Mouse (Mus musculus): Measurements from ENCODE around the gene Trim2.

Gene Trim2

DNA sequence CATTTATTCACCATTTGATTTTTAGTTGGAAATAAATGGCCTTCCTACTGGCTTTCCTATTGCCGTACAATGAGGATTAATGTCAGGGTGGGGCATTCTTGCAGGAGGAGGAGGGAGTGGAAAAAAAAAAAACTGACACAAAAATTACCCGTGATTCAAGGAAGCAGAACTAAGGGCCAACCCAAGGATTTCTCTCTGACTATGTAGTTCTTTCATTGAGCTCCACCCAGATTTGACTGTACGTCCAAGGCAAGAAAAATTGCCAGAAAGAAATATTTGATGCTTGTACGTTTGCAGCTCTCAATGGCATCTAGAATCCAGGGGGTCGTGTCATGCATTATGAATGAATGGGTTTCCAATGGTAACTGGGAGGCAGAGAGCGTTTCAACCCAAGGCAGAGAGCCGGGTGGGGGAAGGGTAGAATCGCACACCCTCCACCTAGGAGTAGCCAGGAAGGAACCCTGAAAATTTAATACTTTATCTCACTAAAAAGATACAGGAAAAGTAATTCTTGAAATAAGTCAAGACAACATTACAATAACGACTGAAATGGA lies 86.9 kb downstream of the Trim2 start:
- no peak for DNase-seq (ENCODE audit: low spot score)

DNA sequence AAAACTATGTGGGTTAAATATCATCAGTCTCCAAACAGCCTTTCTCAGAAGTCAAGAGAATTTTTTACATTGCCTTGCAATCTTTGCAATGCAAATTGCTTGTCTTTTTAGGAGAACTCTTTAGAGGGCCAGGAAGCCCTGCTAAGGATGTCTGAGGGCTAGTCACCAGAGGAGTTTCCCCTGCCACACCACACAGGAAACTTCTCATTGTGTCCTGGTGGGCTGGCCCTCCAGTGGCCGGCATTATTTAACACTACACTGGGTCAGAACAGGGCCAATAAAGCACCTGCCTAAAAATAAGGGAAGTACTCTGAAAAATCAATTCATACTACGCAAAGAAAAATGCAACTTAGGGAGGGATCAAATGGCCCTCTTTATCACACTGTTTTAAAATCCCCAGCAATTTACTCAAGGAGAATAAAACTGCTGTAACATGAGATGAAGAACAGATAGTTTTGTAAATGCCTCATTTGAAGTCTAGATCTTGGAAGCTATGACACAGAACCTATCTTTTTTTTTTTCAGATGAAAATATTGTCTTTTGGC lies 87.4 kb downstream of the Trim2 start:
- DNase-seq (ENCODE audit: low spot score), result no peak

DNA sequence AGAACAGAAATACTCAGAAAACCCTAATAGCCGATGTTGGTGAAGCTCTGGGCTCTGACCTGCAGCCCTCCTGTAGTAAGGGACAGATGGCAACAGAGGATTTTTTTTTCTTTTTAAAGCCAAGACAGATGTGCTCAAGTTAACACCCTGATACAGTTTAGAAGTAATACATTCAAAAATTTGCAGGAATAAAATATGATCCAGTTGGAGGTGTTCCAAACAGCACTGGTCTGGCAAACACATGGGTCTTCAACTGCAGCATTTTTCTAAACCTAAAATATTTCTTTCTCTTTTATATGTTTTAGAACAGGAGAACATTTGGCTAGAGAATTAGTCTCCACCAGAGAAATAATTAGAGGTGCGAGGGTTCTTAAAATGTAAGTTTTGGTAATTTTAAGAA lies 88.2 kb downstream of the Trim2 start:
- DNase-seq (ENCODE audit: low spot score), result no peak

DNA sequence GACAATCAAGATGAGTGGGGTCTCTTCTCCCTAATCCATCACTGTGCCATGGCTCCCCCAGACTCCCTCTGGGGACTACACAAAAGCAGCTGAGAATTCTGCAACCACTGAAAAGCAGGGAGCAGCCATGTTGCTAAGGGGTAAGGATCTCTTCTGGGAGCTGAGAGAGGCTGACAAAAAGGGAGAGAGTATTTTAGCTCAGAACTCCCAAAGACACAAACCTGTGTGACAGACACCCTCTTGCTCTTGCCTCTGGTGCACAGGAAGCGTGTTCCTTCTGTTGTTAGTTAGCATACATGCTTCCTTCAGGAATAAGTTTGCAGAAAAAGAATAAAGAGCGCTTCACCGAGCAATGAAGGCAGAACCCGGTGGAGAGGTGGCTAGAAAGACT lies 88.7 kb downstream of the Trim2 start:
- DNase-seq (ENCODE audit: low spot score), result no peak

DNA sequence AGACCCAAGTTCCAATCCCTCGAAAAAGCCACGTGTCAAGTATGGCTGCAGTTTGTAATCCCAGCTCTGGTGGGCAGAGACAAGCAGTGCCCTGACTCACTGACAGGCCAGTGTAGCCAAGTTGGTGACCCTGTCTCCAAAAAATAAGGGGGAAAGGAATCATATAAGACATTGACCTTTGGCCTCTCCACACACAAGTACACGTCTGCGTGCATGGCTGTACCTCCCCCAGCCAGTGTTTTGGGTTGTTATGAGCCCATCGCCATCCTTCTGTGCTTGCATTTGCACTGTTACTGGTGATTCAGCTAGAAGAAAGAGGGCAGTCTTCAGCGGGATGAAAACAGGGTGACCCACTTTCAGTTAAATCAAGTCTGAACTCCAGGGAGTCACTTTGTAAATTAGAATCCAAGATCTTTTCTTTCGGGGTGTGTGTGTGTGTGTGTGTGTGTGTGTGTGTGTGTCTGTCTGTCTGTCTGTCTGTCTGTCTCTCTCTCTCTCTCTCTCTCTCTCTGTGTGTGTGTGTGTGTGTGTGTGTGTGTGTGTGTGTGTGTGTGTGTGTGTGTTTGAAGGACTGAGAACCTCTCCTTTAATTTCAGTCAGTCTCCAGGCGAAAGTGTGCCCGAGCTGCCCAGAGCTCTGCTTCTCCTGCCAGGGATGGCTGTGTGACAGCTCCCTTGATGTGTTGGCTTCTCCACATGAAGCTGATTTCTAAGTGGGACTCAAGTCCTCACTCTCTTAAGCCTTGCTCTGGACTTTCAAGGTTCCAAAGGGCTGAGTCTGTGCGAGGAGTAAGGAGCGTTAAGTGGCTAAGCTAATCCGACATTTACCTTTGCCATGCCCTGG lies 89.3 kb downstream of the Trim2 start:
- no peak for DNase-seq (ENCODE audit: low spot score)

DNA sequence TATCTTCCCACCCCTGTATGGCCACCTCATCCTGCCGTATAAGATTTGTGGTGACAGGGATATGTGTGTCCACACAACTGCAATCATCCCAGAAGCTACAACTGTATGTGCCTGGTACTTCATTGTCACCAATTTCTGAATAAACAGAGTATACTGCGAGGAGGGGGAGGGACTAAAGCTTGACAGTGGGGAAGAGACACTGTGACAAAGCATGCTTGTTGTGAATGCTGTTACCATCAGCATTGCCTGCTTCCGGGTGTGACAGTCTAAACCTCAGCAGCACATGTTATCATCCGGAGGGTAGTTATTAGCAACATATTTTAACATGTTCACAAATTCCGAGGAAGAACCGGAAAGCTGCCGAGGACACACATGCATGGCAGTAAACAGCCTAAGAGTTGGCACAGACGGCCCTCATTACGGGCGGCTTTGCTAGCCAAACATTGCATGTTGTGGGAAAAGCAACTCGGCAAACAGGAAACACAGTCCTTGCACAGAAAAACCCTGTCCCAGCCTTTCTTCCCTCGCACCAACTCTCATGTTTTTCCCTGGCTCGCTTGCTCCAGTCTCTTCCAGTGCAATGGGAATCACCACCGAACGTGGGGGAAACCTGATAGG lies 90.8 kb downstream of the Trim2 start:
- no peak for DNase-seq (ENCODE audit: low spot score)

DNA sequence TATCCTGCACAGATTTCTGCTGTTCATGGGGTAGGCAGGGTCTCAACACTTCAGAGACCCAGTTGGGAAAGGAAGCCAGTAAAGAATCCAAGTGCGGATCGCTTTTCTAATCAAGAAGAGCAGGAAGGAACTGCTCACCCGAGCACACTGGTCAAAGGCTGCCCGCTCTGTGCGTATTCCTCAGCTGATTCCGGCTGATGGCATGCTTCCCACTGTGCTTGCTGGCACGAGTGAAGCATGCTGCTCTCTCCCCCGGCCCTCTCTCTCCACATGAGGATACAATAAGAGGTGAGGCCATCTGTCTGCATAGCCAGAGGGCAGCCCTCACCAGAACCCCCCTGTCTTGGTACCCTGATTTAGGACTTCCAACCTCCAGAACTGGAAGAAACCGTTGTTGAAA lies 91.4 kb downstream of the Trim2 start:
- no peak for DNase-seq (ENCODE audit: low spot score)

DNA sequence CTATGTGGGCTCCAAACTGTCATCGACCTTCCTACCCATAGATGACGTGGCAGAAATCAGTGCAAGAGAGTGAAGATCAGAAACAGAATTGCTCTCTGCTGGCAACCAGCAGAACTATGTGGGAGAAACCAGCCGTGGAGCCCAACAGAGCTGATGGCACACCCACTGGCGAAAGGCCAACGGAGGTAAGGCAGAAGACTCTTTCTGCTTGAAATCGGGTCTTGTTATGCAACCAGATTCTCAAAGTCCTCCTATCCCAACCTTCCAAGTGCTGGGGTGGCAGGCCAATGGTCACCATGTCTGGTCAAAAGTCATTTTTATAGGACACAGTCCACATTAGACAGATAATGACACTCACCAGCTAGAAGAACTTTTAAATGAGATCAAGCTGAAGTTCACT lies 92.2 kb downstream of the Trim2 start:
- no peak for DNase-seq (ENCODE audit: low spot score)

DNA sequence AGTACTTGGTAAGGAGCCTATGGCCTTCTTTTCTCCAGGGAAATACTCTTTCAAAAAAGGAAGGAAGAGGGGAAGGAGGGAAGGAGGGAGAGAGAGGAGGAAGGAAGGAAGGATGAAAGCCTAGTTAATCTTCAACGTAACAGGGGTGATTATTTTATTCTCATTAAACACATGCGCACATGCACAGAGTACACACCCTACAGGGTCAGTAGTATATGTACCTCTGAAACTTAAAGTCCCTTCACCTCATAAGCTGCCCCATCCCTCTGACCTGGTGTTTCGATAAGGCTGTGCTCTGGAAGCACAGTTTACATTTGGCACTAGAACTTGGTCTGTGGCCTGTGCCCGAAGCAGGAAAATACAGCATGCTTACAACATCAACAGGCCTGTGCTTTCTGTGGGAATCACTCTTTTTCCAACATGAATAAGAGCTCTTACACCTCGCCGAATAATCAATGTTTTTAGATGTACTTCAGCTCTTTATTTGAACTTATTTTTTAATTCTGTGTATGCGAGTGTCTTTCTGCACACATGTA lies 95.3 kb downstream of the Trim2 start:
- DNase-seq (ENCODE audit: low spot score), result no peak

DNA sequence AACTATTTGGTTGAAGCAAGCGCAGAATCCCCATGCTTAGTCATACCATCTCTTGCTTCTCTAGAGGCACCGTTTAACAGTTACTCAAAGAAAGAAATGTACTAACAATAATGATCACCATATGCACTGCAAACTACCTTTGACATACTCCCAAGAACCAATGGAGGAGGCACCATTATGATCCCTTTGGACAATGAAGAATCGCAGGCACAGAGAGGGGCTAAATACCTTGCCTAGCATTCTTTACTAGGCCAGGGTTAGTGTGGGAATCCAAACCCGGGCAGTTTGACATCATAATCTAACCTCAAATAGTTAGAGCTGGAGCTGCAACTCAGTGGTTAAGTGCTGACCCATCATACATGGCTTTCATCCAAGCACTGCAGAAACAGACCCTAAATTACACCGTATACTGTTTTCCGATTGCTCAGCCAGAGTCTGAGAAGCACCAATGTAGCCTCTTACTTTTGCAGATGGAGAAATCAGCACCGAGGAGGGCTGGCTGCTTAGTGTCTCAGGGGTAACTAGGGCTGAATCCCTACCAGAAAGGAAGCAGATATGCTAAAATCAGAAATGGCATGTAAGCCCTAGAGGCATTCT lies 97.7 kb downstream of the Trim2 start:
- no peak for DNase-seq (ENCODE audit: low spot score)

DNA sequence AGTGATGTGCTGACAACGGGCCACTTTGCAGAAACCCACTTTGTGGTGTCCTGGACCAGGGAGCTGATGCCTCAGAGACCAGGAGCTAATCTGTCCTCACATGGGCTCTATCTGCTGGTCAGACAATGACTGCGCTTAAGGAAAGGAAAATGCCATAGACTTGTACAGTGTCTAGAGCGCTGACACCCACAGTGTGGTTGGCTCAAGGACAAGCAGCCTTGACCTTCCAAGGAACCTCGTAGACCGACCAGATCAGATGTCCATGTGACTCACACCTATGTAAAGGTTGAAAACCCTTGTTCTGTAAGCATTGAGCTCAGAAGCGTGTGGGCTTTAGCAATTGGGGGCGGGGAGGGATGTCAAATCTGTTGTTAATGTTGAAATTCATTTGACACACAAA lies 98.2 kb downstream of the Trim2 start:
- DNase-seq (ENCODE audit: low spot score), result no peak

DNA sequence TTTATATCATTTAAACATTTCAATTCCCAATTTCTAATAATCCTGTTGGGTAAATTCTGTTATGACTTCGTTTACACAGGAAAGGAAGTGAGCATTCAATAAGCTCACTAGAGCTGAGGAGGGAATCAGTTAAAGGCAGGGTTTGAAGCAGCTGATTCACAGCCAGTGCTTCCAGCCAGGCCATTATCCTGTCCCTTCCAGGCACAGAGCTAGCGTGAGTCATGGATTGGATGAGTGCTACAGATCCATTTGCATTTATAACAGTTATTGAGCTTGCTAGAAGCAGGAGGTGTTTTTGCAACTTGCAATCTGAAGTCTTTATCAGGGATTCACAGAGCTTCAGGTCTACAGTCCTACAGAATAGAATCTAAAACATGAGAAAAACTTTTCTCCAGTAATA lies 99.3 kb downstream of the Trim2 start:
- DNase-seq (ENCODE audit: low spot score), result no peak

DNA sequence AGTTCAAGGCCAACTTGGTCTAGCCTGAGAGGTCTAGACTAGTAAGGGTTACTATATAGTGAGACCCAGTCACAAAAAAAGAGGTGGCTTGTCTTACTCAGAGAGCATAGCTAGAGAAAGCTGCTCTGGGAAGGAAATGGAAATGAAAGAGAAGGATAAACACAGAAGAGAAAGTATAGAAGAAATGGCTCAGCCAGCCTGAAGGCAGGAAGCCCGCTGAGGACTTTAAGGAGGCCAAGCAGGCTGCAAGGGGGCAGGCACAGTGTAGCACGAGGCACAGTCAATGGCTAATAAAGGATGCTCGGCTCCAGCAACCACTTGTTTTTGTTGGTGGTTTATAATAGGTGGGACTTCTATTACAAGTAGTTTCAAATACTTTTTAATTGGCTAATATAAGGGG lies 100.6 kb downstream of the Trim2 start:
- DNase-seq (ENCODE audit: low spot score), result no peak

DNA sequence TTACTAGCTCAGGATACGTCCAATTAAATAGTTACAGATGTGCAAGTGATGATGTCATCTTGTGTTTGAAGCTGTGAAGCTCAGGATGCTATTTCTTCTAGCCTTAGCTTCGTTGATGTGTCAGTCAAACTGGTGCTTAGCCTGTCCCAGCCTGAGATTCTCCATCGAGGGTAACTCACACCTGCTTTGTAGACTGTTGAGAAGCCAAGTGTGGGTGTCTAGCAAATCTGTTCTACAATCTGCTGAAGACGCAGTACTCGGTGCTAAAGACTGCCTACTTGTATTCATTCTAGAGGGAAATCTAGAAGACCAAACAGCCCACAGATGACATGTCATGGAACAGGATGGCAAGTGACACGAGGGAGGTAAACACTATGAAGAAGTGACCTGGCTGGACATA lies 101.0 kb downstream of the Trim2 start:
- DNase-seq (ENCODE audit: low spot score), result peak; percentile 53

DNA sequence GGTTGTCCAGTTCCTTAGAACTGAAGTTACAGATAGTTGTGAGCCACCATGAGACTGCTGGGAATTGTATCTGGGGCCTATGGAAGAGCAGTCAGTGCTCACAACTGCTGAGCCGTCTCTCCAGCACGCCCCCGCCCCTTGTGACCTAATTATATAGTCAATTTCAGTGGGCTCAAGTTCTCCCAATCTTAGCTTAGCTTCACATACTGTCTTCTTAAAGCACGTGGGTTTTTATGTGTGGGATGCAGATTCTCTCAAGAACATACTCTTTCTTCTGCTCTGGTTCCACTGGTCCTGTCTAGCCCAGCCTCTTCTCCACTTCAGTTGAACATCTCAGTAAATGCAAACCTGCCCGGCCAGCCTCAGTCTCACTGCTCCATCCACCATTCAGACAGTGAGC lies 102.0 kb downstream of the Trim2 start:
- no peak for DNase-seq (ENCODE audit: low spot score)

DNA sequence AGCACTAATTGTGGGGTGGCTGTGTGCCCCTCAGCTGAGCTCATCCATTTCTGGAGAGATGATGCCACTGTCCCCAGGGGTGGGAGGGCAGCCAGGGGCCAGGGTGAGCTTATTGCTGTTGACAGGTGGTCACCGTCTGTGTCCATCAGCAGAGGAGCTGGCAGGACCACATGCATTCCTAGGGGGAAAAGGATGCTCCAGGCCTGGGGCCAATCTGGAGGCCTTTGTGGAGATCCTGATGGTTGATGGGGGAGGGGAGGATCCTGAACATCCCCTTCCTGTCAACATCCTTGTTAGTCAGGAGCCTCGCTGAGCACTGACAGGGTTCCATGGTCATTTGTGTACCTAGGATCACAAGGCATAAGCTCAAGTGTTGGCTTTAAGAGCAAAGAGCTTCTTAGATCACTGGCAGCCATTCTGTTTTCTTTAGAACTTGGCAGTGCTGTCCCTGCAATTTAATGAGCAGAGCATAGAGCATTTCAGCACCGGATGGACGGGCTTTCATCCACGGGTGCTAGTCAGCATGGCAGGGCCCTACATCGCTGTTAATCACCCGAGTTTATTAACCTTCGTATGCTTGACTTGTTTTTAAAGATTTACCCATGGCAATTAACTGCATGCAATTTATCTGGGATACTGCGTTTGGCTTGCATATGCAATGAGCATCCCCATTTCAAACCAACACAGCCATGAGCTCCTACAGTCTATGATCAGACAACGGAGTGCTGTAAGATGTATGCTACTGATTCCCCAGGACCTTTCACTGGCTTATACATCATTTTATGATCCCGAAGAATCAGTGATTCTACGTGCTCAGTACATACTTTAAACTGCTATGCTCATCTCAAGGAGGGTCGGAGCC lies 105.9 kb downstream of the Trim2 start:
- DNase-seq (ENCODE audit: low spot score), result no peak

DNA sequence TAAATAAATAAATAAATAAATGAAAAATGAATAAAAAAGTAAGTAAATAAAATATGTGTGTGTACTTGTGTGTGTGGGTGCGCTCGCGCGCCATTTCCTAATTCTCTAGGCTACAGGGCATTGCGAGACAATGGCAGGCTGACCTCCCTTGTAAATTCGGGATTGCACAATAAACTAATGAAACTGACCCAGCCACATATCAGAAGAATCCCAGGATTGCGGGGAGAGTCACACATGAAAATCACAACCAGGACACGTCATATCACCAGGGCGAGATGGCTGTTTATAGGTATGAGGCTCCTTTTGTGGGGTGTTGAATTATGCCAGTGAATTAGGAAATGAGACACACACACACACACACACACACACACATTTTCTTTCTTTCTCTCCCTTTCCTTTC lies 107.2 kb downstream of the Trim2 start:
- DNase-seq (ENCODE audit: low spot score), result no peak

DNA sequence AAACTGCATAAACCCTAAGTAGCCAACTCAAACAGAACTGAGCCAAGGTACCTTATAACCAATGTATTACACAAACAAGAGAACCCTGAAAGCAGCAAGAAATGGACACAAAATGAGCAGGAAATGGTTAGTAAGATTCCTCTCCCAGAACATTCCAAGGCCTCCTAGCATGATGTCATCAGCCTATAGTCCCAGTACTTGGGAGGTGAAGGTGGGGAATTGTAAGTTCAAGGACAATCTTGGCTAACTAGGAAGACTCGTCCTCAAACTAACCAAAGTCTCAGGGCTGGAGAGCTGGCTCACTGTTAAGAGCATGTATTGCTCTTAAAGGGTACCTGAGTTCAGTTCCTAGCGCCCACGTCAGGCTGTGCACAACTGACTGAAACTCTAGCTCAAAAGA lies 108.4 kb downstream of the Trim2 start:
- no peak for DNase-seq (ENCODE audit: low spot score)

DNA sequence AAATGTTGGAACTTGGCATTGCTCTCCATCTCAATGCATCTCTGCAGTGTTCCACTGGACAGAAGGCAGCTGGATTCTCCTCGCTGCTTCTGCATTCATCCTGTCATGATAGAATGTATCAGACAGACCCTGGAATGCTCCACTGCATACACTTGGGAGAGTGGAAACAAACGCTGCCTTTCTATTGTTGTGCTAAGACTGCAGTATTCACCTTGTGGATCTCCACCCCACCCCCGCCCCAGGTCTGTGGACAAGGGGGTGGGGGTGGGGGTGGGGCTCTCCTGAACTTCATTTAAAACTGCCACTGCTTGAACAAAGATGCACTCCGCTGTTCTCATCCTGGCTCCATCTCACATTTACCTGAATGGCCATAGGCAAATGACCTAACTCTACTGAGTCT lies 112.8 kb downstream of the Trim2 start:
- no peak for DNase-seq (ENCODE audit: low spot score)

DNA sequence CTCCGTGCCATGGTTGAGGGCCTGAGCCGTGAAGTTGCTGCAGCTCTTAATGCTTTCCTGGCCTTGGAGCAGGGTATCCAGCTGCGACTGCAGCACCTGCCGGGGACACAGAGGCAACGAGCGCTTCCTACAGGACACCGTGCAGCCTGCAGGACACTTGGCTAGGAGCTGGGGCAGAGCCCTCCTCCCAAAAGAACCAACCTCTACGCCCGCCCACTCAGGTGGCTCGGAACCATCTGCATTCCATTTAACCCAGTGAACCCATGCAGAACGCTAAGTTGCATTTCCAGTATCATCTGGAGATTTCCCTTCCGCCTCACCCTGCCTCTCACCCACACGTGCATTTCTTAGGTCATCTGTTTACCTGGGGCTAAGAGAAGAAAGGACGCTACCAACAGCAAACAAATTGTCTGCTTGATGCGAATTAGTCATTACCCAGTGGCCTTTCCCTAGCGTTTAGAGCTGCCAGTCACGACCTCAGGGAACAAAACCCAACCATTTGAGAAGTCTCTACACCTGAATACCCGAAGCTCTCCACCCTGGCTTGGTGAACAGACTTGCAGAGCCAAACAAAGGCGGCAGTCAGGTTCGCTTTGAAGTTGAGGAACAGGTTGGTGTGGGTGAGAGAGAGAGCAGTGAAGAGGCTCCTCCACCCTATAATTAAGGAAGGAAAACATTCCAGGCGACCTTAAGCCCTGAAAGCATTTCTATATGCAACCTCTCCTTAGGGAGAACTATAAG lies 115.4 kb downstream of the Trim2 start:
- no peak for DNase-seq (ENCODE audit: low spot score)

DNA sequence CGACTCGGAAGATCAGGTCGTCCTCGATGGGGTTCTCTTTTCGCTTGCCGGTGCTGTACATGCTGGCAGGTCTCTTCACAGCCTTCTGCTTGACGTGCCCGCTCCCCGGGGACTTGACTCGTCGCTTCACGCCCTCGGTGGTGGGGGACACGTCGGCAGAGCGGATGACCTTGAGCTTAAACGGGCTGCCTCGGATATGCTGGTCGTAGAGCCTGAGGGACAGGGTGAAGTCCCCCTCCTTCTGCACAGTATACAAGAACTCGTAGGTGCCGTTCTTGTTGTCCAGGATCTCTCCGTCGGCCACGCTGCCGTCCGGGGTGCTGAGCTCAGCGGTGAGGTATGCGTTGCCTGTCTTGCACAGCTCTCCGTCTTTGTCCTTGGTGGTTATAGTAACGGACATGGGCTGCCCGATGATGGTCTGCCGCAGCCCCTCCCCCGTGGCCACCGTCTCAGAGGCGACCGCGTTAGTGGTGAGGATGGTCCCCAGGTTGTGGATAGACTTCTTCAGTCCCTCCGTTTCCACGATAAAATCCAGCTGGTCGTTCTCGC lies 116.1 kb downstream of the Trim2 start:
- DNase-seq (ENCODE audit: low spot score), result no peak
